Mouse (Mus musculus) hindbrain, embryonic 13.5 days (tissue): ENCODE measurements around the gene Pafah1b2. TPM values are rescaled to one million over a fixed set of nuclear protein-coding genes. Genes with fewer than 3 reads are reported as not detected.

Source experiments
- ATAC-seq: fragments of 200-750 bp; cut with Nextera tagmentation; 2 replicates; pipeline ENCODE4 v1.8.0; 2017; ENCODE audit warnings: moderate TSS enrichment; ENCODE audit not compliant: low FRiP score
- H3K27ac ChIP-seq: fragments of 300-500 bp; sonication (generic); 2 replicates; pipeline ENCODE4 v1.5.1; 2015; ENCODE audit warnings: inconsistent platforms, mild to moderate bottlenecking, moderate library complexity
- H3K27me3 ChIP-seq: fragments of 300-500 bp; sonication (generic); 2 replicates; pipeline ENCODE4 v1.6.1; 2015; ENCODE audit warnings: mild to moderate bottlenecking, inconsistent platforms
- H3K36me3 ChIP-seq: fragments of 300-500 bp; sonication (generic); 2 replicates; pipeline ENCODE4 v1.6.1; 2015; ENCODE audit warnings: mild to moderate bottlenecking, inconsistent platforms
- H3K4me1 ChIP-seq: fragments of 300-500 bp; sonication (generic); replicated peaks from 2 replicates; pipeline ENCODE4 v1.6.1; 2015; ENCODE audit warnings: inconsistent platforms
- H3K4me2 ChIP-seq: fragments of 300-500 bp; sonication (generic); 2 replicates; pipeline ENCODE4 v1.6.1; 2015; ENCODE audit warnings: inconsistent platforms, mild to moderate bottlenecking, moderate library complexity
- H3K4me3 ChIP-seq: fragments of 300-500 bp; sonication (generic); 2 replicates; pipeline ENCODE4 v1.5.1; 2015; ENCODE audit warnings: mild to moderate bottlenecking, inconsistent platforms
- H3K9ac ChIP-seq: fragments of 300-500 bp; sonication (generic); 2 replicates; pipeline ENCODE4 v1.6.1; 2015; ENCODE audit warnings: mild to moderate bottlenecking, inconsistent platforms
- H3K9me3 ChIP-seq: fragments of 300-500 bp; sonication (generic); 2 replicates; pipeline ENCODE4 v1.6.1; 2016; ENCODE audit warnings: inconsistent platforms
- WGBS: fragments of 180-500 bp; shearing (Covaris S2); methylation state at CpG from one replicate; pipeline ENCODE4 v1.1.7; 2015; 5-methylcytosine and 5-hydroxymethylcytosine counted together
- polyA plus RNA-seq: library from polyadenylated mRNA; unstranded; fragments of >200 nt; fragmentation: Nextera tagmentation; extraction: Ambion mirVana; gene quantifications from 2 replicates; pipeline ENCODE4 v1.2.1, GENCODE M21; 2015

Gene Pafah1b2
- polyA plus RNA-seq, 1 experiment from 2014 or later, result 301 TPM

- Histone ChIP-seq H3K36me3 (peaks cover 34% of the 10 kb centered on the region), H3K9me3 (no peaks in the 10 kb centered on the region), H3K4me2 (no peak overlapping the region), H3K4me3 (no peak overlapping the region), H3K9ac (no peak overlapping the region), H3K4me1 (peaks cover 38% of the 10 kb centered on the region), H3K27ac (peak overlapping the region; percentile 55; the same call in 1 of the 2 replicates), H3K27me3 (no peaks in the 10 kb centered on the region)
- ATAC-seq, result no peak
- 52% methylated on average over 4 of the region's 4 CpGs for WGBS
Observed at GRCm38 (mm10) chr9:45958851-45959250, 53.6 kb downstream of the Pafah1b2 start.

DNA sequence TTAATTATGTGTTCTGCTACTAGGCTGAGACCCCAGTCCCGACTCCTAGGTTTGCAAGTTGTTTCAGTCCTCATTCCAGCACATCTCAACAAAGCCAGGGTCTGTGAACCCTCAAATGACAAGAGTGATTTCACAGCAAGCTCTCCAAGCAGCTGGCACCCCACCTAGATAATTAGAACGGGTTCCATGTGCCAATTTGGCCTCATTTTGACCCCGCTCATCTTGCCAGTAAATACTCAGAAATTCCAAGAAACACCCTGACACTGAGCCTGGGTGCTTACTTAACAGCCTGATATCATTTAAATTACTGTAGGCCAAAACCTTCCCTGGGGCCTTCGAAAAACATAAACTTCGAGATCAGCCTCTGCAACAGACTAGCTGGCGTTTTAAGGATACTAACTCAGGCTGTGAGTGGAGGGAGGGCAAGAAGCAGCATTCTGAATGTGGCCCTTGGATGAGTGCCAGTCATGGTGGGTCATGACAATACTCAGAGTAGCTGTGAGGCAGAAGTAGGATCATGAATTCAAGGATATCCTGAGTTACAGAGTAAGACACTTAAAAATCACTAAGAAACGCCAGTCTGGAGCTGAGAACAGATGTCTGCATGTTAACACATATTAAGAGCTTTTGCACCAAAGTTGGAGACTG is 54.3 kb downstream of the Pafah1b2 start:
- Histone ChIP-seq H3K27me3 (no peaks in the 10 kb centered on the region), H3K4me1 (peaks cover 45% of the 10 kb centered on the region), H3K9me3 (no peaks in the 10 kb centered on the region), H3K27ac (no peak overlapping the region), H3K9ac (0 out of 2 replicates have a peak overlapping the region, but pooled peaks have one; percentile 5), H3K4me2 (no peak overlapping the region), H3K4me3 (no peak overlapping the region), H3K36me3 (peaks cover 27% of the 10 kb centered on the region)
- no peak for ATAC-seq
- 64% methylated on average over 7 of the region's 7 CpGs for WGBS

- ATAC-seq, result peak; percentile 95
- H3K9ac ChIP-seq, result peak within 1 kb of the TSS; percentile 95
- peak within 1 kb of the TSS; percentile 86 for H3K4me3 ChIP-seq
- peaks cover 48% of the 10 kb centered on the region for H3K4me1 ChIP-seq
- peaks cover 21% of the 10 kb centered on the region for H3K36me3 ChIP-seq
- H3K27me3 ChIP-seq, result no peaks in the 10 kb centered on the region
- H3K27ac ChIP-seq, result peak within 1 kb of the TSS; percentile 91
- peak within 1 kb of the TSS; percentile 97 for H3K4me2 ChIP-seq
- no peaks in the 10 kb centered on the region for H3K9me3 ChIP-seq
- under 1% methylated on average over 48 of the region's 48 CpGs for WGBS
Observed at GRCm38 (mm10) chr9:45955107-45955963, 57.2 kb downstream of the Pafah1b2 start, which contains the start of gene Sidt2. Gene Sidt2 (minus strand): TSS chr9:45955258.

- Histone ChIP-seq H3K9me3 (no peaks in the 10 kb centered on the region), H3K27me3 (no peaks in the 10 kb centered on the region), H3K27ac (peak overlapping the region; percentile 91), H3K4me2 (peak overlapping the region; percentile 97), H3K4me3 (peak overlapping the region; percentile 86), H3K9ac (peak overlapping the region; percentile 95), H3K36me3 (peaks cover 26% of the 10 kb centered on the region), H3K4me1 (peaks cover 48% of the 10 kb centered on the region)
- ATAC-seq, result peak; percentile 78
- under 1% methylated on average over 57 of the region's 63 CpGs for WGBS
Observed at GRCm38 (mm10) chr9:45954294-45955106, 58.0 kb downstream of the Pafah1b2 start.

GRCm38 (mm10) chr9:45953511-45954293 is 58.8 kb downstream of the Pafah1b2 start:
- 63% methylated on average over 13 of the region's 13 CpGs for WGBS
- Histone ChIP-seq H3K9me3 (no peaks in the 10 kb centered on the region), H3K4me3 (peak overlapping the region; percentile 86), H3K4me1 (peaks cover 44% of the 10 kb centered on the region), H3K36me3 (peaks cover 33% of the 10 kb centered on the region), H3K9ac (peak overlapping the region; percentile 95), H3K27ac (peak overlapping the region; percentile 91; the same call in 1 of the 2 replicates), H3K4me2 (peak overlapping the region; percentile 97), H3K27me3 (no peaks in the 10 kb centered on the region)
- ATAC-seq, result no peak

GRCm38 (mm10) chr9:45952890-45953289 is 59.6 kb downstream of the Pafah1b2 start:
- Histone ChIP-seq H3K9ac (peak overlapping the region; percentile 95), H3K4me3 (0 out of 2 replicates have a peak overlapping the region, but pooled peaks have one; percentile 86), H3K4me1 (peaks cover 36% of the 10 kb centered on the region), H3K4me2 (peak overlapping the region; percentile 97), H3K27me3 (no peaks in the 10 kb centered on the region), H3K36me3 (peaks cover 41% of the 10 kb centered on the region), H3K9me3 (no peaks in the 10 kb centered on the region), H3K27ac (no peak overlapping the region)
- ATAC-seq, result no peak
- 85% methylated on average over 7 of the region's 7 CpGs for WGBS

DNA sequence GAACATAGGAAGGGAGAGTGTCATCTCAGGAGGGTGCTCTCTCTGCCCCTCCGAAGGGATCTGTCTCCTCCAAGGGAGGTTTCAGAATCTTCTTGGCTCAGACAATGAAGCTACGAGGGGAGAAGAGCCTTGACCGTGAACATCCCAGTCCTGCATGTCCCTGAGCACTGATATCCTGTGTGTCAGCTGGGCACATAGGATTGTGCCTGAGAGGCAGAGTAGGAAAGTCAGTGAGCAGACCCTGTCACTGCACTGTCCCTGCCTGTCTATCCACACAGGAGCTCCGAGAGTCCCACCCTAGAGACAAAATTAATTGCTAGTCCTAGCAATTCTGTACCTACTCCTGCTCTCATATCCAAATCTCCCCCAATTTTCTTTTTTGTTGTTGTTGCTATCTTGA is 60.4 kb downstream of the Pafah1b2 start:
- no peak for ATAC-seq
- 93% methylated on average over 4 of the region's 4 CpGs for WGBS
- H3K4me3 ChIP-seq, result no peak overlapping the region
- H3K4me2 ChIP-seq, result no peak overlapping the region
- peaks cover 49% of the 10 kb centered on the region for H3K36me3 ChIP-seq
- no peaks in the 10 kb centered on the region for H3K27me3 ChIP-seq
- peaks cover 32% of the 10 kb centered on the region for H3K4me1 ChIP-seq
- H3K9me3 ChIP-seq, result no peaks in the 10 kb centered on the region
- H3K27ac ChIP-seq, result no peak overlapping the region
- no peak overlapping the region for H3K9ac ChIP-seq

DNA sequence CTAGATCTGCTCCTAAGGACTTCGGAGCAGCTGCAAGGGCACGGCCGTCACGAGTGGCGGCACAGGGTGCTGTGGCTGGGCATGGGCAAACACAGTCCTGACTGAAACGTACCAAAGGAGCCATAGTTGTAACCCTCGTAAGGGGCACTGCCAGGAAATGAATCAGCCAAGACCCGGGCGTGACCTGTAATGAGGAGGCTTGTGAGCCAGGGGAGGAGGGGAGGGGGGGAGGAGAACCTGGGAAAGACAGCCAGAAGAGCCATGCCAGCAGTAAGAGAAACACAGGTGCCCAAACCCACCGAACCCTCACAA is 65.7 kb downstream of the Pafah1b2 start:
- Histone ChIP-seq H3K4me1 (no peaks in the 10 kb centered on the region), H3K27me3 (no peaks in the 10 kb centered on the region), H3K36me3 (peaks cover 95% of the 10 kb centered on the region), H3K27ac (no peak overlapping the region), H3K9ac (no peak overlapping the region), H3K4me2 (no peak overlapping the region), H3K9me3 (no peaks in the 10 kb centered on the region), H3K4me3 (no peak overlapping the region)
- WGBS, result 90% methylated on average over 10 of the region's 10 CpGs
- ATAC-seq, result no peak

- no peak for ATAC-seq
- Histone ChIP-seq H3K4me1 (no peaks in the 10 kb centered on the region), H3K27me3 (no peaks in the 10 kb centered on the region), H3K4me2 (no peak overlapping the region), H3K4me3 (no peak overlapping the region), H3K36me3 (peaks cover 95% of the 10 kb centered on the region), H3K9me3 (no peaks in the 10 kb centered on the region), H3K27ac (no peak overlapping the region), H3K9ac (0 out of 2 replicates have a peak overlapping the region, but pooled peaks have one; percentile 29)
- 90% methylated on average over 16 of the region's 16 CpGs for WGBS
Observed at GRCm38 (mm10) chr9:45946182-45946871, 66.2 kb downstream of the Pafah1b2 start.

DNA sequence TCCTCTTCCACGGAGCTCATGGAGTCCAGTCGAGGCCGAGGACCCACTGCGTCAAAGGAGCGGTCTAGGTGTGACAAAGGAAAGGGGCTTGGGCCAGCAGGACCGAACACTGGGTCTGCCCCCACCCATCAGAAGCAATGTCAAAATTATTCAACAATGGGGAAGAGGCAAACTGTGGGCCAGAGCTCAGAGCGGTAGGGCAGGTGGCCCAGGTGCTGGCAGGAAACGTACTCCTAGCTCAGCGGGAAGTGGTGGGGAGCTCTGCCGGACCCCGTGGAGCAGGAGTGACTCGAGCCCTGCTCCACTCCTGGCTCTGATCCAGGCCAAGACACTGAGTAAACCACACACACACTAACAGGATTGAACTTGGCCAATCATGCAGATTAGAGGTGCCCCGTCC is 66.8 kb downstream of the Pafah1b2 start:
- Histone ChIP-seq H3K27ac (no peak overlapping the region), H3K4me2 (no peak overlapping the region), H3K4me1 (no peaks in the 10 kb centered on the region), H3K9ac (no peak overlapping the region), H3K9me3 (no peaks in the 10 kb centered on the region), H3K27me3 (no peaks in the 10 kb centered on the region), H3K36me3 (peaks cover 99% of the 10 kb centered on the region), H3K4me3 (no peak overlapping the region)
- WGBS, result 86% methylated on average over 13 of the region's 13 CpGs
- ATAC-seq, result no peak
